Mouse (Mus musculus) megakaryocyte, embryonic 14.5 days (primary cell): ENCODE data around the gene Olfr70.

ENCODE experiments used
- FLI1 ChIP-seq: IDR thresholded peaks from 2 replicates; pipeline ENCODE4 v1.6.1; 2012; ENCODE audit warnings: low read length, inconsistent platforms, mixed read lengths
- GATA1 ChIP-seq: IDR thresholded peaks from 3 replicates; pipeline ENCODE4 v1.6.1; 2012; ENCODE audit warnings: mixed read lengths, low read length, inconsistent platforms, borderline replicate concordance

- TF ChIP-seq GATA1 (no peak), FLI1 (no peak)
Measured at GRCm38 (mm10) chr4:43732171-43732570, 31.6 kb upstream of the Olfr70 start.
